9 mouse cellular contexts compared by ENCODE assay signal in genomic region chr11:55032286-55032685, GRCm38 (mm10). TPM values are rescaled to one million over a fixed set of nuclear protein-coding genes. Genes with fewer than 3 reads are reported as not detected.
DNase-seq lines count a peak whose midpoint lies in the region; ATAC-seq and TF ChIP-seq lines count a peak whose summit lies in the region.
"Had no signal": no experiment of that assay in that cellular context is flagged by ENCODE, and none has a peak within 500 bp of the region (broad histone marks: within the 10 kb centered on the region; RNA-seq: fewer than 3 reads in every experiment).

No protein-coding gene starts in this region.

- no peaks in the 10 kb centered on the region for H3K27me3 ChIP-seq in heart, embryonic 10.5 days (ENCODE audit: insufficient read depth, poor library complexity, severe bottlenecking)
- H3K27me3 ChIP-seq in E14TG2a.4 (ENCODE audit: insufficient read depth, low read length): no peaks in the 10 kb centered on the region
- H3K27me3 ChIP-seq in forebrain, embryonic 15.5 days: no peaks in the 10 kb centered on the region
- peaks cover 8% of the 10 kb centered on the region; the same call in 1 of the 2 replicates for H3K27me3 ChIP-seq in liver, embryonic 15.5 days

- peak overlapping the region; percentile 87 for H3K4me3 ChIP-seq in heart, embryonic 10.5 days
- H3K4me3 ChIP-seq in E14TG2a.4 (replicated peaks; ENCODE audit: low read length): peak overlapping the region; percentile 88
- H3K4me3 ChIP-seq in forebrain, embryonic 15.5 days: peak overlapping the region; percentile 61
- H3K4me3 ChIP-seq in liver, embryonic 15.5 days (replicated peaks): peak overlapping the region; percentile 62

- 0 out of 2 replicates have a peak, but pooled peaks cover 4% of the 10 kb centered on the region for H3K36me3 ChIP-seq in heart, embryonic 10.5 days
- H3K36me3 ChIP-seq in E14TG2a.4 (ENCODE audit: insufficient read depth, low read length): peaks cover 5% of the 10 kb centered on the region; the same call in 1 of the 2 replicates
- H3K36me3 ChIP-seq in forebrain, embryonic 15.5 days: no peaks in the 10 kb centered on the region
- no peaks in the 10 kb centered on the region for H3K36me3 ChIP-seq in liver, embryonic 15.5 days (replicated peaks)
- H3K36me3 ChIP-seq: G1E had no signal

- peaks cover 54% of the 10 kb centered on the region for H3K4me1 ChIP-seq in heart, embryonic 10.5 days
- H3K4me1 ChIP-seq in E14TG2a.4 (replicated peaks; ENCODE audit: low read depth, low read length): peaks cover 78% of the 10 kb centered on the region
- peaks cover 26% of the 10 kb centered on the region for H3K4me1 ChIP-seq in forebrain, embryonic 15.5 days
- H3K4me1 ChIP-seq in liver, embryonic 15.5 days (replicated peaks): peaks cover 46% of the 10 kb centered on the region

- intact Hi-C loops in heart, postnatal 25 days (cut with DNase I): no loop called here

- no peak for TF ChIP-seq CTCF in E14TG2a.4 (conservative IDR thresholded peaks at IDR 0.05; ENCODE audit: low read length)

- no peaks in the 10 kb centered on the region for H3K9me3 ChIP-seq in heart, embryonic 10.5 days
- no peaks in the 10 kb centered on the region for H3K9me3 ChIP-seq in E14TG2a.4 (ENCODE audit: low read length)
- H3K9me3 ChIP-seq in forebrain, embryonic 15.5 days: no peaks in the 10 kb centered on the region
- H3K9me3 ChIP-seq in liver, embryonic 15.5 days (replicated peaks): no peaks in the 10 kb centered on the region
- H3K9me3 ChIP-seq: G1E had no signal

- no peak for DNase-seq in heart, embryonic 10.5 days (ENCODE audit: low spot score)
- no peak for DNase-seq in heart, postnatal 25 days (ENCODE audit: low spot score)
- no peak for DNase-seq in B cell, adult 2 months

- peak overlapping the region; percentile 63 for H3K9ac ChIP-seq in forebrain, embryonic 15.5 days (replicated peaks)
- H3K9ac ChIP-seq in liver, embryonic 15.5 days: peak overlapping the region; percentile 52

- peak overlapping the region; percentile 98 for H3K4me2 ChIP-seq in forebrain, embryonic 15.5 days (replicated peaks)
- peak overlapping the region; percentile 77 for H3K4me2 ChIP-seq in liver, embryonic 15.5 days

- no peak for ATAC-seq in forebrain, embryonic 15.5 days (replicated peaks)
- ATAC-seq in liver, embryonic 15.5 days (ENCODE audit: insufficient read depth): no peak
- no peak for ATAC-seq in cerebellum, adult (ENCODE audit: insufficient number of reproducible peaks, low FRiP score, low TSS enrichment)
- ATAC-seq in megakaryocyte progenitor cell, adult 5-6 weeks (replicated peaks; ENCODE audit: poor library complexity): no peak

- 17% methylated on average over 5 of the region's 5 CpGs for WGBS in heart, embryonic 10.5 days
- WGBS in forebrain, embryonic 15.5 days: 18% methylated on average over 5 of the region's 5 CpGs
- WGBS in liver, embryonic 15.5 days (ENCODE audit: insufficient replicate concordance): 18% methylated on average over 5 of the region's 5 CpGs

- H3K27ac ChIP-seq in heart, embryonic 10.5 days: peak overlapping the region; percentile 94
- 0 out of 2 replicates have a peak overlapping the region, but pooled peaks have one; percentile 28 for H3K27ac ChIP-seq in forebrain, embryonic 15.5 days (replicated peaks)
- H3K27ac ChIP-seq in liver, embryonic 15.5 days (replicated peaks): peak overlapping the region; percentile 41; the same call in 1 of the 2 replicates

RNA-seq across cellular contexts. Expression of gene Anxa6, which starts 1.0 kb away (rescaled TPM):
- 255 and 342 TPM in 2 replicates for polyA plus RNA-seq in heart, embryonic 10.5 days (2016; fragmentation: Nextera tagmentation; extraction: Ambion mirVana)
- 100 to 1,000 TPM; 240 to 246 TPM for total RNA-seq in heart, postnatal 25 days (2021)
- polyA plus RNA-seq in forebrain, embryonic 15.5 days (2015; fragmentation: Nextera tagmentation; extraction: Ambion mirVana): 39.9 and 40.8 TPM in 2 replicates
- polyA plus RNA-seq in liver, embryonic 15.5 days (2015; fragmentation: Nextera tagmentation; extraction: Ambion mirVana): 54.2 and 57.5 TPM in 2 replicates
- 35.7 and 37.4 TPM in 2 replicates for total RNA-seq in megakaryocyte progenitor cell, adult 5-6 weeks (2015)
- total RNA-seq in megakaryocyte progenitor cell, adult 5-6 weeks (2017): 63.2 and 82.4 TPM in 2 replicates

RNA-seq across cellular contexts. Expression of gene Ccdc69, which starts 45.6 kb away (rescaled TPM):
- 10.4 and 17.5 TPM in 2 replicates for polyA plus RNA-seq in heart, embryonic 10.5 days (2016; fragmentation: Nextera tagmentation; extraction: Ambion mirVana)
- total RNA-seq in heart, postnatal 25 days (2021): 10 to 100 TPM; 11.4 to 13.4 TPM
- 0.32 and 0.34 TPM in 2 replicates for polyA plus RNA-seq in forebrain, embryonic 15.5 days (2015; fragmentation: Nextera tagmentation; extraction: Ambion mirVana)
- polyA plus RNA-seq in liver, embryonic 15.5 days (2015; fragmentation: Nextera tagmentation; extraction: Ambion mirVana): 1.3 and 1.4 TPM in 2 replicates
- total RNA-seq in megakaryocyte progenitor cell, adult 5-6 weeks (2015): 23.4 and 27.3 TPM in 2 replicates
- total RNA-seq in megakaryocyte progenitor cell, adult 5-6 weeks (2017): 19.2 and 22.9 TPM in 2 replicates
- total RNA-seq: G1E had no signal
- polyA plus RNA-seq: G1E had no signal

Comparison
In these comparisons a context has a peak if more than half of its experiments do, and no peak if none do; other contexts are left out.
1. H3K27ac ChIP-seq: peak in every context shown above with its lines; median percentile 94 in heart, embryonic 10.5 days; 41 in liver, embryonic 15.5 days; 28 in forebrain, embryonic 15.5 days.